In the genomic region with DNA sequence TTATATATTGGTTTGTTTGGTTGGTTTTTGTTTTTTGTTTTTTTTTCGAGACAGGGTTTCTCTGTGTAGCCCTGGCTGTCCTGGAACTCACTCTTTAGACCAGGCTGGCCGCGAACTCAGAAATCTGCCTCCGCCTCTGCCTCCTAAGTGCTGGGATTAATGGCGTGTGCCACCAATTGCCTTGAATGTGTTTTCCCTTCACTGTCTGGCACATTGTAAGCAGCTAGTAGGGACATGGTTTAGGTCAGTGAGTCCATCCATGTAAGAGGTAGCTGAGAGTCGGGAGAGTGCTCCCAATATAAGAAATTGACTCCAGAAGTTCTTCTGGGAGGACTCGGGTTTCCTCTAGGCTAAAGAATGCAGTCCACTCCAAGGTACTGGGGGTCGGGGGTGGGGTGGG, we compare ENCODE assay signal across 8 mouse cellular contexts. TPM values are rescaled to one million over a fixed set of nuclear protein-coding genes. Genes with fewer than 3 reads are reported as not detected.
DNase-seq lines count a peak whose midpoint lies in the region; ATAC-seq and TF ChIP-seq lines count a peak whose summit lies in the region.

No protein-coding gene starts in this region.

- no peak for TF ChIP-seq POLR2A in testis, adult 2 months (IDR thresholded peaks at IDR 0.05; ENCODE audit: control insufficient read depth, low read depth, low read length)

- no peak for DNase-seq in heart, embryonic 10.5 days (ENCODE audit: low spot score)
- DNase-seq in heart, postnatal 4 days, result no peak
- no peak for DNase-seq in testis, postnatal 10 days (ENCODE audit: low spot score)
- no peak for DNase-seq in urinary bladder, postnatal 10 days (ENCODE audit: low spot score)
- DNase-seq in frontal cortex, postnatal 25 days (ENCODE audit: low spot score in 2 of 2), result no peak
- DNase-seq in ovary, postnatal 14 days (ENCODE audit: low spot score), result no peak

- H3K27ac ChIP-seq in heart, embryonic 10.5 days, result peak overlapping the region; percentile 92
- no peak overlapping the region for H3K27ac ChIP-seq in testis, adult 2 months (ENCODE audit: control insufficient read depth, insufficient read depth, low read depth, low read length)
- H3K27ac ChIP-seq in liver, embryonic 12.5 days, result peak overlapping the region; percentile 91

- H3K4me2 ChIP-seq in liver, embryonic 12.5 days, result peak overlapping the region; percentile 98

- H3K4me3 ChIP-seq in heart, embryonic 10.5 days, result peak overlapping the region; percentile 77
- no peak overlapping the region for H3K4me3 ChIP-seq in testis, adult 2 months (ENCODE audit: control insufficient read depth, low read depth, low read length)
- peak overlapping the region; percentile 87 for H3K4me3 ChIP-seq in liver, embryonic 12.5 days

- H3K4me1 ChIP-seq in heart, embryonic 10.5 days, result peaks cover 48% of the 10 kb centered on the region
- peaks cover 12% of the 10 kb centered on the region for H3K4me1 ChIP-seq in testis, adult 2 months (ENCODE audit: control insufficient read depth, insufficient read depth, low read length)
- peaks cover 64% of the 10 kb centered on the region for H3K4me1 ChIP-seq in liver, embryonic 12.5 days

- no peaks in the 10 kb centered on the region for H3K9me3 ChIP-seq in heart, embryonic 10.5 days
- H3K9me3 ChIP-seq in liver, embryonic 12.5 days (replicated peaks), result no peaks in the 10 kb centered on the region

- TF ChIP-seq CTCF in testis, adult 2 months (IDR thresholded peaks at IDR 0.05; ENCODE audit: control insufficient read depth, insufficient read depth, insufficient replicate concordance, low read depth, low read length), result peak; percentile 23; the same call in 1 of the 2 replicates

- peak; percentile 0; the same call in 1 of the 2 replicates for ATAC-seq in liver, embryonic 12.5 days

- 23% methylated on average over 8 of the region's 8 CpGs for WGBS in heart, embryonic 10.5 days
- WGBS in liver, embryonic 12.5 days (ENCODE audit: insufficient replicate concordance), result 26% methylated on average over 8 of the region's 8 CpGs

- H3K27me3 ChIP-seq in heart, embryonic 10.5 days (ENCODE audit: insufficient read depth, poor library complexity, severe bottlenecking), result no peaks in the 10 kb centered on the region
- H3K27me3 ChIP-seq in testis, adult 2 months (ENCODE audit: control insufficient read depth, insufficient read depth, low read length), result no peaks in the 10 kb centered on the region
- no peaks in the 10 kb centered on the region for H3K27me3 ChIP-seq in liver, embryonic 12.5 days (replicated peaks)

- peak overlapping the region; percentile 83 for H3K9ac ChIP-seq in liver, embryonic 12.5 days

- H3K36me3 ChIP-seq in heart, embryonic 10.5 days, result peaks cover 19% of the 10 kb centered on the region
- H3K36me3 ChIP-seq in testis, adult 2 months (ENCODE audit: control insufficient read depth, insufficient read depth, low read length), result no peaks in the 10 kb centered on the region
- peaks cover 18% of the 10 kb centered on the region for H3K36me3 ChIP-seq in liver, embryonic 12.5 days

RNA-seq across cellular contexts. Expression of a gene that starts 0.6 kb away (rescaled TPM):
- polyA plus RNA-seq in heart, embryonic 10.5 days (2016; fragmentation: Nextera tagmentation; extraction: Ambion mirVana), result 61.6 and 74.0 TPM in 2 replicates
- 10 to 100 TPM; 26.4 to 29.3 TPM for total RNA-seq in heart, postnatal 4 days (2021)
- polyA plus RNA-seq in testis, adult 2 months (2012; rRNA removed), result 13.1 and 14.0 TPM in 2 replicates
- polyA plus RNA-seq in liver, embryonic 12.5 days (2016; fragmentation: Nextera tagmentation; extraction: Ambion mirVana), result 53.0 and 53.2 TPM in 2 replicates

RNA-seq across cellular contexts. Expression of a gene that starts 1.2 kb away (rescaled TPM):
- polyA plus RNA-seq in heart, embryonic 10.5 days (2016; fragmentation: Nextera tagmentation; extraction: Ambion mirVana), result 46.5 and 55.2 TPM in 2 replicates
- 10 to 100 TPM; 16.8 to 18.4 TPM for total RNA-seq in heart, postnatal 4 days (2021)
- 15.7 and 16.3 TPM in 2 replicates for polyA plus RNA-seq in testis, adult 2 months (2012; rRNA removed)
- 29.0 and 29.2 TPM in 2 replicates for polyA plus RNA-seq in liver, embryonic 12.5 days (2016; fragmentation: Nextera tagmentation; extraction: Ambion mirVana)

RNA-seq across cellular contexts. Expression of a gene that starts 6.1 kb away (rescaled TPM):
- polyA plus RNA-seq in heart, embryonic 10.5 days (2016; fragmentation: Nextera tagmentation; extraction: Ambion mirVana), result 274 and 314 TPM in 2 replicates
- total RNA-seq in heart, postnatal 4 days (2021), result 10 to 100 TPM; 44.7 to 45.7 TPM
- polyA plus RNA-seq in testis, adult 2 months (2012; rRNA removed), result 29.9 and 32.1 TPM in 2 replicates
- 180 and 183 TPM in 2 replicates for polyA plus RNA-seq in liver, embryonic 12.5 days (2016; fragmentation: Nextera tagmentation; extraction: Ambion mirVana)

RNA-seq across cellular contexts. Expression of a gene that starts 26.4 kb away (rescaled TPM):
- 50.2 and 52.6 TPM in 2 replicates for polyA plus RNA-seq in heart, embryonic 10.5 days (2016; fragmentation: Nextera tagmentation; extraction: Ambion mirVana)
- 10 to 100 TPM; 34.0 to 34.8 TPM for total RNA-seq in heart, postnatal 4 days (2021)
- polyA plus RNA-seq in testis, adult 2 months (2012; rRNA removed), result 85.5 and 87.8 TPM in 2 replicates
- 30.1 and 30.9 TPM in 2 replicates for polyA plus RNA-seq in liver, embryonic 12.5 days (2016; fragmentation: Nextera tagmentation; extraction: Ambion mirVana)

RNA-seq across cellular contexts. Expression of a gene that starts 26.8 kb away (rescaled TPM):
- polyA plus RNA-seq in heart, embryonic 10.5 days (2016; fragmentation: Nextera tagmentation; extraction: Ambion mirVana), result 0.06 TPM in 2 replicates
- not detected for total RNA-seq in heart, postnatal 4 days (2021)
- 130 and 137 TPM in 2 replicates for polyA plus RNA-seq in testis, adult 2 months (2012; rRNA removed)
- 0.12 and 0.19 TPM in 2 replicates for polyA plus RNA-seq in liver, embryonic 12.5 days (2016; fragmentation: Nextera tagmentation; extraction: Ambion mirVana)
